Mouse (Mus musculus): Measurements from ENCODE around the gene Abcb10.

DNA sequence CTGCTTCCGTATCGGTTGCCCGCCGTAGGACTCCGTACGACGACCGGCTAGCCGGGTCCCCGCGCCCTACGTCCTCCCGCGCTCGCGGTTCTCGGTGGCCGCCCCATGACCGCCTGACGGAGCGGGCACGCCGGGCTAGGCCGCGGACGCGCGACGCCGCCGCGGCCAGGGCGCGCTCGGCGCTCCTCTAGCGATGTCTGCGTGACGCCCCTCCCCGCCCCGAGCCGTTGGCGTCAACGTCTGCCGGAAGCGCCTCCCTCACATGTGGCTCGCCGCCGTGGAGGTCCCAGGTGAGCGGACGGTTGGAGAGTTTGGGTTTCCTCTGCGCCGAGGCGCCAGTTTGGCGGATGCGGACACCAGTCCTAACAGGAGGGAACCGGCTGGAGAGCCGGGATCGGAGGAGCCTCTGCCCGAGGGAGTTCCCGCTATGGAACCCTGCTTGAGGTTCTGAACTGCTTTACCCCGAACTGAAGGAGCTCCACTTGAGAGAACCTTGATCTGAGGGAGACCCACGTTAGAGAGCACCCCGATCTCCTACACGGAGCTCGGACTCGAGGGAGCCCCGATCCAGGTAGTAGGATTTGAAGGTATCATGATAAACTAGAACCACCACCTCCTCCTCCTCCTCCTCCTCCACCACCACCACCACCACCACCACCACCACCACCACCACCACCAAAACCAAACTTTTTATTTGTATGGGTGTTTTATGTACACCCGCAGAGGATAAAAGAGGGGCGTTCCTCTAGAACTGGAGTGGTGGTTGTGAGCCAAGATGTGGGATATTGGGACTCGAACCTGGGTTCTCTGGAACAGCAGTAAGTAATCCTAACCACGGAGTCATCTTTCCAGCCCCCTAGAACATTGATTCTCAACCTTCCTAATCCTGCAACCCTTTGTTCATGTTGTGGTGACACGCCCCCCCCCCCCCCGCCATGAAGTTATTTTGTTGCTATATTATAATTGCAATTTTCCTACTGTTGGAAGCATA is 38.6 kb upstream of the Abcb10 start, which contains the start of the genes Taf5l and Urb2:
- peak; percentile 75 for TF ChIP-seq POLR2A (IDR thresholded peaks at IDR 0.05; ENCODE audit: low read depth, low read length)
- no peak for TF ChIP-seq CTCF (IDR thresholded peaks at IDR 0.05; ENCODE audit: borderline replicate concordance, insufficient read depth, low read length)
